Mouse (Mus musculus) hindbrain, embryonic 11.5 days (tissue): ENCODE data around the gene Rnf38. TPM values are rescaled to one million over a fixed set of nuclear protein-coding genes. Genes with fewer than 3 reads are reported as not detected.
A peak's percentile ranks its signal among the peaks of the same experiment; 100 is the strongest.

Experiments
- ATAC-seq: fragments of 200-750 bp; cut with Nextera tagmentation; 2 replicates; pipeline ENCODE4 v1.8.0; 2017; ENCODE audit warnings: mild to moderate bottlenecking, moderate TSS enrichment, moderate library complexity; ENCODE audit not compliant: low FRiP score
- DNase-seq: peaks from one replicate; pipeline ENCODE4 v3.0.0-alpha.2; 2015; ENCODE audit warnings: low spot score
- H3K27ac ChIP-seq: fragments of 300-500 bp; sonication (generic); 2 replicates; pipeline ENCODE4 v1.5.1; 2014; ENCODE audit warnings: mild to moderate bottlenecking, low read depth, low read length
- H3K27me3 ChIP-seq: fragments of 300-500 bp; sonication (generic); 2 replicates; pipeline ENCODE4 v1.6.1; 2014; ENCODE audit warnings: mild to moderate bottlenecking, low read length, moderate library complexity, mixed read lengths; ENCODE audit not compliant: control insufficient read depth, insufficient read depth
- H3K36me3 ChIP-seq: fragments of 300-500 bp; sonication (generic); 2 replicates; pipeline ENCODE4 v1.6.1; 2014; ENCODE audit warnings: mild to moderate bottlenecking, low read length, moderate library complexity, mixed read lengths; ENCODE audit not compliant: control insufficient read depth, insufficient read depth
- H3K4me1 ChIP-seq: fragments of 300-500 bp; sonication (generic); replicated peaks from 2 replicates; pipeline ENCODE4 v1.6.1; 2014; ENCODE audit warnings: low read length, mixed read lengths; ENCODE audit not compliant: control insufficient read depth, insufficient read depth
- H3K4me2 ChIP-seq: fragments of 300-500 bp; sonication (generic); replicated peaks from 2 replicates; pipeline ENCODE4 v1.6.1; 2014; ENCODE audit warnings: mild to moderate bottlenecking, low read depth, low read length
- H3K4me3 ChIP-seq: fragments of 300-500 bp; sonication (generic); 2 replicates; pipeline ENCODE4 v1.5.1; 2014; ENCODE audit warnings: low read depth, low read length
- H3K9ac ChIP-seq: fragments of 300-500 bp; sonication (generic); 2 replicates; pipeline ENCODE4 v1.6.1; 2014; ENCODE audit warnings: low read depth, low read length
- H3K9me3 ChIP-seq: fragments of 300-500 bp; sonication (generic); 2 replicates; pipeline ENCODE4 v1.6.1; 2016; ENCODE audit warnings: low read length; ENCODE audit not compliant: control insufficient read depth
- WGBS: fragments of 180-500 bp; shearing (Covaris S2); extraction: QIAGEN DNeasy Blood & Tissue Kit; methylation state at CpG from one replicate; pipeline ENCODE4 v1.1.7; 2014; 5-methylcytosine and 5-hydroxymethylcytosine counted together
- polyA plus RNA-seq: library from polyadenylated mRNA; unstranded; fragments of >200 nt; fragmentation: Nextera tagmentation; extraction: Ambion mirVana; gene quantifications from 2 replicates; pipeline ENCODE4 v1.2.1, GENCODE M21; 2014

Rnf38 gene
- polyA plus RNA-seq, 1 experiment from 2014 or later: 57.0 TPM

DNA sequence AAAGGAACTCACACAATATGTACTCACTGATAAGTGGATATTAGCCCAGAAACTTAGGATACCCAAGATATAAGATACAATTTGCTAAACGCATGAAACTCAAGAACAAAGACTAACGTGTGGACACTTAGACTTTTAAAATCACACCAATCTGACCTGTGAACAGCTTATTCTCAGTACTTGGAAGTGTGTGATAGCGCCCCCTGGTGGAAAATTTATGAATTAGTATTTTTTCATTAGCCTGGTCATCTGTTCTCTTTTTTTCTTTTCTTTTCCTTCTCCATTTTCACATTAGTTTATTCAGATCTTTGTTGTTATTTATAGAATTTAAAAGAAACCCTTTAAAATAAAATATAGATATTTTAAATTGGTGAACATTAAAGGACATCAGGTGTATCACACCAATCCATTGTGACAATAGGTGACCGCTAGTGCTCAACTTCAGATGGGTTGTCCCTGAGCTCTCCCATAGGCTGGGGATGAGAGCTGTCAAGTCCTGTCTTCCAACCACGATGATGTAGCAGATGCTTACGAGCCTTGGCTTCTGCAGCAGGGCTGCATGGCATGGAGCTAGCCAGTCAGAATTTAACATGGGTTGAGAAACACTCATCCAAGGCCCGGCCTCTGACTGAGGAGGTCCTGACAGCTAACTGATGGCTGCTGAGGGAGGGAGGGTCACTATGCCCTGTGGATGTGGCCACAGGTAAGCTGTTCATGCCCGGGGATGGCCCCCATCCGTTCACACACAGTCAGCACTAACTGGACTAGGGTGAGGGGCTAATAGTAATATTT is 114.0 kb downstream of the Rnf38 start:
- WGBS: 54% methylated on average over 9 of the region's 9 CpGs
- no peak overlapping the region for H3K9ac ChIP-seq
- H3K4me3 ChIP-seq: no peak overlapping the region
- H3K27me3 ChIP-seq: no peaks in the 10 kb centered on the region
- H3K4me2 ChIP-seq: no peak overlapping the region
- no peaks in the 10 kb centered on the region for H3K4me1 ChIP-seq
- no peaks in the 10 kb centered on the region for H3K36me3 ChIP-seq
- H3K9me3 ChIP-seq: no peaks in the 10 kb centered on the region
- H3K27ac ChIP-seq: no peak overlapping the region
- 0 out of 2 replicates have a peak, but pooled peaks have one; percentile 7 for ATAC-seq
- peak; percentile 59 for DNase-seq

DNA sequence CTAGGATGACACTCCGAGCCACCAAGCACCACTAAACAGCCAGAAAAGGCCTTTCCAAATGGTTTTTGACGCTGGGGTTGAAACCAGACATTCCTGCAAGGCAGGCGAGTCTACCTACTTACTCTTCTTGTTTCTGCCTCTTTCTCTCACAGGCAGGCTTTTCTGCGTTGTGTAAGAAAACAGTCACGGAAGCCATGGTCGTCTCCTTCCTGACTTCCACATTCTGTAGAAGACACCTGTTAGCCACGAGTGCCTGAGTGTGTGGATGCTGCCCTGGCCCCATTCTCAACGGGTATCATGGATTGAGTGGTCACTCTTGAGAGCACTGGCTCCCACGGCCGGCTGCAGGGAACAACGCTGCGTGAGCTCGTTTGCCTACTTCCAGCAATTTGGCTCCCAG is 118.5 kb downstream of the Rnf38 start:
- Histone ChIP-seq H3K9ac (no peak overlapping the region), H3K4me1 (no peaks in the 10 kb centered on the region), H3K9me3 (no peaks in the 10 kb centered on the region), H3K27me3 (no peaks in the 10 kb centered on the region), H3K27ac (no peak overlapping the region), H3K4me3 (no peak overlapping the region), H3K4me2 (no peak overlapping the region), H3K36me3 (no peaks in the 10 kb centered on the region)
- ATAC-seq (no peak), DNase-seq (no peak)
- 91% methylated on average over 13 of the region's 13 CpGs for WGBS

DNA sequence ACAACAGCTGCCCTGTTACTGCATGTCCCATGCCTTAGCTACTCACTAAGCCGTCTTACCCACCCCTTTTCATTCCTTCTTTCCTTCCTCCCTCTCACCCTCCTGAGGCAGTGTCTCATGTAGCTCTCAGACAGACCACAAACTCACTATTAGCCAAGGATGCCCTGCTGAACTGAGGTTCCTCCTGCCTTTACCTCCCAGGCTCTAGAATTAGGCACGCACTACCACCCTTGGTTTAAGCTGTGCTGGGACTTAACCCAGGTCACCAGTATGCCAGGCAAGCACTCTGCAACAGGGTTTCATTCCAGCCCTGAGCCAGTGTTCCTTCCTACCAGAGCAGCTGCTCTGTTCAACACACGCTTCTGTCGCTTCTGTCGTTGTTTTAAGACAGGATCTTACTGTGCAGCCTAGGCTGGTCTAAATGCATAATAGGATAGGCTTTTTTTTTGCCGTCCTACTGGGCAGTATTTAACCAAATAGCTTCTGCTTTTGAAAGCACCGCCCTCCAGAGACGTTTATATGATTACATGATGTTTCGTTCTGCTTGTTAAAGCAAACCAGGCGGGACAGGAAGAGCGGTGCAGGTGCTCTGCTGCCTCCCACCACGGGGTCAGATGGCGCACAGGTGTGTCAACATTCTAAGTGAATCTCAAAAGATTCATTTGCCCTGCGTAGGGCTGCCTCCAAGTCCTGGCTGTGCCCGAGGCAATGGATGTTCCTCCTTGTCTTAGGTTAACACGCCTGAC is 120.0 kb downstream of the Rnf38 start:
- DNase-seq: no peak
- WGBS: 47% methylated on average over 16 of the region's 16 CpGs
- H3K4me3 ChIP-seq: no peak overlapping the region

DNA sequence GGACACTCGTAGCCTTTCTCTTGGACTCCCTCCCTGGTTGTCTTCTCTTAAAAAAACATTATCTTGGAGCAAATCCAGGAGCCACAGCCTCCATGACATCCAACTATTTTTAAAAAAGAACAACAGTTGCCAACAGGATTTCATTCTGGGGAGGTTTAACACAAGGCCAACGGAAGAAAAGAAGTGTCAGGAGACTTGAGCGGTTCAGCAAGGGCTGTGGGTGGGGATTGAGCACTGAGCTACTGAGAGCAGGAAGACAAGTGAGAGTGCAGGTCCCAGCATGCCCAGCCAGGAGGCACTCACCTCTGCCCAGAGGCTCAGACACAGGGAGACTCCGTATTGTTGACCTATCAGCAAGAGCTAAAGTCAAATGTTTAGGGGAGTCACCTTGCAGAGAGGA is 120.8 kb downstream of the Rnf38 start:
- Histone ChIP-seq H3K27ac (no peak overlapping the region), H3K4me3 (no peak overlapping the region), H3K9ac (no peak overlapping the region), H3K4me2 (no peak overlapping the region), H3K27me3 (no peaks in the 10 kb centered on the region), H3K4me1 (no peaks in the 10 kb centered on the region), H3K36me3 (no peaks in the 10 kb centered on the region), H3K9me3 (no peaks in the 10 kb centered on the region)
- ATAC-seq (no peak), DNase-seq (no peak)
- WGBS: 29% methylated on average over 4 of the region's 4 CpGs

More for the DNA sequence above, 120.0 kb downstream of the Rnf38 start:
- H3K9me3 ChIP-seq: no peaks in the 10 kb centered on the region
- H3K4me2 ChIP-seq: no peak overlapping the region
- no peaks in the 10 kb centered on the region for H3K4me1 ChIP-seq
- no peak for ATAC-seq
- H3K9ac ChIP-seq: no peak overlapping the region
- H3K36me3 ChIP-seq: no peaks in the 10 kb centered on the region
- H3K27me3 ChIP-seq: no peaks in the 10 kb centered on the region
- H3K27ac ChIP-seq: no peak overlapping the region

DNA sequence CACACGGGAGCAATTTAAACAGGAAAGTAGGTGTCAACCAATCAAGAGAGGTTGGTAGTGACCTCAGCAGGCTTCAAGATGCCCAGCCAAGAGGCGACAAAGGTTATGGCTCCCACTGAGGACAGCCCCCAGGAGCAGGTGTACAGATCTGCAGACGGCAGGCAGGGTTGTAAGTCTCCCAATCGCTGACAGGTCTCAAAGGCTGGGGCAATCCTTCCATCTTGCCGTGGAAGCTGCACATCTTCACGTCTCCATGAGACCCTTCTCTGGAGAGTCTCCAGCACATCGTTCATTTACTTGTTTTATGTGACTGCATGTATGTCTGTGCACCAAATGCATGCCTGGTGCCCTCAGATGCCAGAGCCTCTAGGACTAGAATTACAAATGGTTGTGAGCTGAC is 122.8 kb downstream of the Rnf38 start:
- Histone ChIP-seq H3K4me2 (no peak overlapping the region), H3K4me3 (no peak overlapping the region), H3K9me3 (no peaks in the 10 kb centered on the region), H3K4me1 (no peaks in the 10 kb centered on the region), H3K36me3 (no peaks in the 10 kb centered on the region), H3K9ac (no peak overlapping the region), H3K27ac (no peak overlapping the region), H3K27me3 (no peaks in the 10 kb centered on the region)
- DNase-seq: no peak
- ATAC-seq: no peak
- WGBS: 78% methylated on average over 7 of the region's 7 CpGs

DNA sequence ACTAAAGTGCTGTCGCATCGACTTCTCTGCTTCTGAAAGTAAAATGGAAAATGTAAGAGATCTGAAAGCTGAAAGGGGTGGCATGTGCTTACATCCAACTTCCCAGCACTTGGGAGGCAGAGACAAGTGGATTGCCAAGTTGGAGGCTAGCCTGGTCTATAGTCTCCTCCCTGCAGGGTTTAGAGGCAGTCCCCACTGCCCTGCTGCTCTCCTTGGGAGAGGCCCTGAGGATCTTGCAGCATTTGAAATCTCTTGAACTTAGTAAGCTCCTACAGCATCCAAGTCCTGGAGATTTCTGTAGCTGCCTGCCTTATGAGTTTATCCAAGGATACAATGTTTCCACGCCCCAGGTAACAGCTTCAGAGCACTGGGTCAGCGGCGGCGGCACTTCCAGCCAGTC is 125.3 kb downstream of the Rnf38 start:
- Histone ChIP-seq H3K27ac (no peak overlapping the region), H3K9ac (no peak overlapping the region), H3K4me1 (no peaks in the 10 kb centered on the region), H3K27me3 (no peaks in the 10 kb centered on the region), H3K4me2 (no peak overlapping the region), H3K4me3 (no peak overlapping the region), H3K36me3 (no peaks in the 10 kb centered on the region), H3K9me3 (no peaks in the 10 kb centered on the region)
- DNase-seq: no peak
- no peak for ATAC-seq
- WGBS: 94% methylated on average over 6 of the region's 6 CpGs

DNA sequence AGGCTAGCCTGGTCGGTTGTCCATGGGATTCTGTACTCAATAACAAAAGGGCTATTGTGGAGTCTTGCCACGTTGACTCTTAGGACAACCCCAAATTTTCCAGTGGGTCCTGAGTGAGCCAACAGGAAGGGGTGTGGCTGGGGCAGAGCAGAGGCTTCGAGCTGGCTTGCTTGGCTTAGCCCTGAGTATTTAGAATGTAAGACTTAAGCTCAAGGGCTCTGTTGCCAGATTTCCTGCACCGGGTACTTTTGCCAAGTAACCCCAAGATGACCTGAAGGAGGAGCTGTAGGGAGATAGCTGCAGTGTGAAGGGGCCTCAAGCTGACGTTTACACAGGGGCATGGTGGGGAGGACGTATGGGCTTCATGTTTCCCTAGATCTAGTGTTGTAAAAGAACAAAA is 126.2 kb downstream of the Rnf38 start:
- no peak overlapping the region for H3K4me3 ChIP-seq
- no peak for ATAC-seq
- H3K9ac ChIP-seq: no peak overlapping the region
- 58% methylated on average over 6 of the region's 6 CpGs for WGBS
- no peak overlapping the region for H3K4me2 ChIP-seq
- H3K9me3 ChIP-seq: no peaks in the 10 kb centered on the region
- no peaks in the 10 kb centered on the region for H3K36me3 ChIP-seq
- DNase-seq: no peak
- no peaks in the 10 kb centered on the region; the same call in 1 of the 2 replicates for H3K4me1 ChIP-seq
- H3K27ac ChIP-seq: no peak overlapping the region
- no peaks in the 10 kb centered on the region for H3K27me3 ChIP-seq

DNA sequence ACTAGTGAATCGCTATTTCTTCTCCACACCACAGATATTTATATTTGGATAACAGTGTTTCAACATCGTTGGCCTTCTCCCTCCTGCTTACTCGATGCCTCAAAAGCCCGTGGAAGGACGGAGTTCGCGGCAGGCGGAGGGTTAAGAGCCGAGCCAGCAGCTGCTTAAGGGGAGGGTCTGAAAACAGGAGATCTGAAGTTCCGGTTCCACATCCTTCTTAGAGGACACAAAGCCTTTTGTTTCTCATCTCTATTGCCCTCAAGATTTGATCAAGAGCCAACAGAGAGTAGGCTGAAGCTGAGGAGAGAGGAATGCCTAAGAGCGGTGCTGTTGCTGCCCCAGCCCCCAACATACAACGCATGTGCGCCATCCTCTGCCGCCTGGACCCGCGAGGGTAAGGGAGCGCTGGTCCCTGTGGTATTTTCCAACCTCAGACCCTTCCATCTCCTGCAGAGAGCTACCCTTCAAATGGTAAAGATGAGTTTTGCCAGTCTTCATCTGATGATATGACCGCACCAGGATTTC is 127.2 kb downstream of the Rnf38 start:
- DNase-seq: no peak
- no peak overlapping the region for H3K27ac ChIP-seq
- H3K4me3 ChIP-seq: no peak overlapping the region

More for the DNA sequence above, 127.2 kb downstream of the Rnf38 start:
- Histone ChIP-seq H3K9me3 (no peaks in the 10 kb centered on the region), H3K27me3 (no peaks in the 10 kb centered on the region), H3K4me1 (no peaks in the 10 kb centered on the region; the same call in 1 of the 2 replicates), H3K4me2 (no peak overlapping the region), H3K9ac (no peak overlapping the region), H3K36me3 (no peaks in the 10 kb centered on the region)
- WGBS: 36% methylated on average over 18 of the region's 18 CpGs
- no peak for ATAC-seq
